Mouse (Mus musculus): ENCODE measurements around the gene Zfp42. TPM values are rescaled to one million over a fixed set of nuclear protein-coding genes. Genes with fewer than 3 reads are reported as not detected.

The Zfp42 gene
- total and polyA plus RNA-seq, 2 experiments from 2014 or later = not detected

- no peak overlapping the region for H3K4me3 ChIP-seq (ENCODE audit: low read depth, low read length)
- WGBS = 83% methylated on average over 21 of the region's 21 CpGs
- no peak for ATAC-seq (ENCODE audit: insufficient read depth, low read depth)
- no peaks in the 10 kb centered on the region for H3K9me3 ChIP-seq (replicated peaks; ENCODE audit: control insufficient read depth, low read length)
- no peak overlapping the region for H3K27ac ChIP-seq (ENCODE audit: low read depth)
- no peak overlapping the region for H3K4me2 ChIP-seq (ENCODE audit: low read depth, low read length)
- no peaks in the 10 kb centered on the region for H3K4me1 ChIP-seq (ENCODE audit: control insufficient read depth, insufficient read depth)
- DNase-seq (ENCODE audit: low spot score) = no peak
- H3K27me3 ChIP-seq (ENCODE audit: control insufficient read depth, insufficient read depth, low read length) = no peaks in the 10 kb centered on the region
- H3K9ac ChIP-seq (replicated peaks; ENCODE audit: low read depth, low read length) = no peak overlapping the region
- H3K36me3 ChIP-seq (replicated peaks; ENCODE audit: control insufficient read depth, insufficient read depth, low read length) = no peaks in the 10 kb centered on the region
- TF ChIP-seq CTCF (IDR thresholded peaks at IDR 0.05; ENCODE audit: low read depth) (no peak), EP300 (IDR thresholded peaks at IDR 0.05; ENCODE audit: low read depth) (no peak)
Measured at GRCm38 (mm10) chr8:43295826-43296225, 11.0 kb downstream of the Zfp42 start.

- WGBS = 85% methylated on average over 4 of the region's 4 CpGs
- DNase-seq (ENCODE audit: low spot score) = no peak
- no peak overlapping the region for H3K4me3 ChIP-seq (ENCODE audit: low read depth, low read length)
- no peak overlapping the region for H3K27ac ChIP-seq (ENCODE audit: low read depth)
- no peak overlapping the region for H3K9ac ChIP-seq (replicated peaks; ENCODE audit: low read depth, low read length)
- H3K27me3 ChIP-seq (ENCODE audit: control insufficient read depth, insufficient read depth, low read length) = no peaks in the 10 kb centered on the region
- ATAC-seq (ENCODE audit: insufficient read depth, low read depth) = no peak
- no peaks in the 10 kb centered on the region for H3K36me3 ChIP-seq (replicated peaks; ENCODE audit: control insufficient read depth, insufficient read depth, low read length)
- no peak overlapping the region for H3K4me2 ChIP-seq (ENCODE audit: low read depth, low read length)
- H3K4me1 ChIP-seq (ENCODE audit: control insufficient read depth, insufficient read depth) = no peaks in the 10 kb centered on the region
- H3K9me3 ChIP-seq (replicated peaks; ENCODE audit: control insufficient read depth, low read length) = no peaks in the 10 kb centered on the region
- TF ChIP-seq EP300 (IDR thresholded peaks at IDR 0.05; ENCODE audit: low read depth) (no peak), CTCF (IDR thresholded peaks at IDR 0.05; ENCODE audit: low read depth) (no peak)
Measured at GRCm38 (mm10) chr8:43294191-43294590, 12.6 kb downstream of the Zfp42 start.

- Histone ChIP-seq H3K4me2 (ENCODE audit: low read depth, low read length) (no peak overlapping the region), H3K4me1 (ENCODE audit: control insufficient read depth, insufficient read depth) (no peaks in the 10 kb centered on the region), H3K9ac (replicated peaks; ENCODE audit: low read depth, low read length) (no peak overlapping the region), H3K36me3 (replicated peaks; ENCODE audit: control insufficient read depth, insufficient read depth, low read length) (no peaks in the 10 kb centered on the region), H3K27ac (ENCODE audit: low read depth) (no peak overlapping the region), H3K9me3 (replicated peaks; ENCODE audit: control insufficient read depth, low read length) (no peaks in the 10 kb centered on the region), H3K27me3 (ENCODE audit: control insufficient read depth, insufficient read depth, low read length) (no peaks in the 10 kb centered on the region), H3K4me3 (ENCODE audit: low read depth, low read length) (no peak overlapping the region)
- 86% methylated on average over 5 of the region's 5 CpGs for WGBS
- DNase-seq (ENCODE audit: low spot score) = no peak
- ATAC-seq (ENCODE audit: insufficient read depth, low read depth) = no peak
- TF ChIP-seq EP300 (IDR thresholded peaks at IDR 0.05; ENCODE audit: low read depth) = no peak
- no peak for TF ChIP-seq CTCF (IDR thresholded peaks at IDR 0.05; ENCODE audit: low read depth)
Measured at GRCm38 (mm10) chr8:43290424-43291111, 16.2 kb downstream of the Zfp42 start.

- no peak for TF ChIP-seq EP300 (IDR thresholded peaks at IDR 0.05; ENCODE audit: low read depth)
- TF ChIP-seq CTCF (IDR thresholded peaks at IDR 0.05; ENCODE audit: low read depth) = no peak
- DNase-seq (ENCODE audit: low spot score) (no peak), ATAC-seq (ENCODE audit: insufficient read depth, low read depth) (no peak)
- H3K4me2 ChIP-seq (ENCODE audit: low read depth, low read length) = no peak overlapping the region
- H3K36me3 ChIP-seq (replicated peaks; ENCODE audit: control insufficient read depth, insufficient read depth, low read length) = no peaks in the 10 kb centered on the region
- WGBS = 88% methylated on average over 5 of the region's 5 CpGs
- no peaks in the 10 kb centered on the region for H3K4me1 ChIP-seq (ENCODE audit: control insufficient read depth, insufficient read depth)
- no peaks in the 10 kb centered on the region for H3K27me3 ChIP-seq (ENCODE audit: control insufficient read depth, insufficient read depth, low read length)
- H3K27ac ChIP-seq (ENCODE audit: low read depth) = no peak overlapping the region
- no peaks in the 10 kb centered on the region for H3K9me3 ChIP-seq (replicated peaks; ENCODE audit: control insufficient read depth, low read length)
- H3K9ac ChIP-seq (replicated peaks; ENCODE audit: low read depth, low read length) = no peak overlapping the region
- H3K4me3 ChIP-seq (ENCODE audit: low read depth, low read length) = no peak overlapping the region
Measured at GRCm38 (mm10) chr8:43289781-43290180, 17.0 kb downstream of the Zfp42 start.

- H3K4me3 ChIP-seq (ENCODE audit: low read depth, low read length) = no peak overlapping the region
- no peaks in the 10 kb centered on the region for H3K9me3 ChIP-seq (replicated peaks; ENCODE audit: control insufficient read depth, low read length)
- H3K4me2 ChIP-seq (ENCODE audit: low read depth, low read length) = no peak overlapping the region
- no peak overlapping the region for H3K27ac ChIP-seq (ENCODE audit: low read depth)
- H3K27me3 ChIP-seq (ENCODE audit: control insufficient read depth, insufficient read depth, low read length) = no peaks in the 10 kb centered on the region
- no peaks in the 10 kb centered on the region for H3K4me1 ChIP-seq (ENCODE audit: control insufficient read depth, insufficient read depth)
- H3K9ac ChIP-seq (replicated peaks; ENCODE audit: low read depth, low read length) = no peak overlapping the region
- H3K36me3 ChIP-seq (replicated peaks; ENCODE audit: control insufficient read depth, insufficient read depth, low read length) = no peaks in the 10 kb centered on the region
- TF ChIP-seq CTCF (IDR thresholded peaks at IDR 0.05; ENCODE audit: low read depth) (no peak), EP300 (IDR thresholded peaks at IDR 0.05; ENCODE audit: low read depth) (no peak)
- WGBS = 57% methylated on average over 1 of the region's 1 CpGs
- DNase-seq (ENCODE audit: low spot score) (no peak), ATAC-seq (ENCODE audit: insufficient read depth, low read depth) (no peak)
Measured at GRCm38 (mm10) chr8:43288840-43289239, 17.9 kb downstream of the Zfp42 start.

- 82% methylated on average over 6 of the region's 6 CpGs for WGBS
- Histone ChIP-seq H3K27me3 (ENCODE audit: control insufficient read depth, insufficient read depth, low read length) (no peaks in the 10 kb centered on the region), H3K9ac (replicated peaks; ENCODE audit: low read depth, low read length) (no peak overlapping the region), H3K27ac (ENCODE audit: low read depth) (no peak overlapping the region), H3K9me3 (replicated peaks; ENCODE audit: control insufficient read depth, low read length) (no peaks in the 10 kb centered on the region), H3K36me3 (replicated peaks; ENCODE audit: control insufficient read depth, insufficient read depth, low read length) (no peaks in the 10 kb centered on the region), H3K4me2 (ENCODE audit: low read depth, low read length) (no peak overlapping the region), H3K4me3 (ENCODE audit: low read depth, low read length) (no peak overlapping the region), H3K4me1 (ENCODE audit: control insufficient read depth, insufficient read depth) (no peaks in the 10 kb centered on the region)
- DNase-seq (ENCODE audit: low spot score) (no peak), ATAC-seq (ENCODE audit: insufficient read depth, low read depth) (no peak)
- TF ChIP-seq EP300 (IDR thresholded peaks at IDR 0.05; ENCODE audit: low read depth) (no peak), CTCF (IDR thresholded peaks at IDR 0.05; ENCODE audit: low read depth) (no peak)
Measured at GRCm38 (mm10) chr8:43287456-43287855, 19.3 kb downstream of the Zfp42 start.
